Mouse (Mus musculus) liver, embryonic 14.5 days (tissue): ENCODE results near the gene Upp2.

Source experiments
- CTCF ChIP-seq: IDR thresholded peaks from 2 replicates; pipeline ENCODE4 v1.5.1; 2016; ENCODE audit warnings: antibody characterized with exemption, low read depth, control low read depth
- EP300 ChIP-seq: IDR thresholded peaks from 2 replicates; pipeline ENCODE4 v1.6.1; 2016; ENCODE audit warnings: antibody characterized with exemption, low read depth

DNA sequence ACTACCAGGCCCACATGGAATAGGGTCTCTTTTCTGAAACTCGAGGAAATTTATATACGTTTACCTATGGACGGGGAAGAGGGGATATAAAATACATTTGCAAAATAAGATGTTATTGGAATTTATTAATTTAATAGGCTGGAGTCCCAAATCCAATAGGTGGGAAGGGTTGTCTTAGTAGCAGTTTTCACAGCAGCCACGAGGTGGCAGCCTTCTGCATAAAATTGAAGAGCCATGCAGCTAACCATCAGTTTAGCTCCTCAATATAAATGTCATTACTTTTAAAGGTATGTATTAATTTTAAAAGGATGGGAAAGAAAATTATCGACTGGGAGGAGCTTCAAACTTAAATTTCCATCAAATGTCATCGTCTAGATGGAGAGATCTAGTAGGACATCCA lies 113.7 kb downstream of the Upp2 start:
- no peak for TF ChIP-seq EP300
- peak; percentile 44; the same call in 1 of the 2 replicates for TF ChIP-seq CTCF
